Mouse (Mus musculus): ENCODE measurements at regions not wholly inside any gene's neighbourhood (a gene's known extent, or its start where the extent isn't known, plus 50 kb on each side); places are given as distances from the start of the nearest gene placed in this dataset.
A peak's percentile ranks its signal among the peaks of the same experiment; 100 is the strongest.

DNA sequence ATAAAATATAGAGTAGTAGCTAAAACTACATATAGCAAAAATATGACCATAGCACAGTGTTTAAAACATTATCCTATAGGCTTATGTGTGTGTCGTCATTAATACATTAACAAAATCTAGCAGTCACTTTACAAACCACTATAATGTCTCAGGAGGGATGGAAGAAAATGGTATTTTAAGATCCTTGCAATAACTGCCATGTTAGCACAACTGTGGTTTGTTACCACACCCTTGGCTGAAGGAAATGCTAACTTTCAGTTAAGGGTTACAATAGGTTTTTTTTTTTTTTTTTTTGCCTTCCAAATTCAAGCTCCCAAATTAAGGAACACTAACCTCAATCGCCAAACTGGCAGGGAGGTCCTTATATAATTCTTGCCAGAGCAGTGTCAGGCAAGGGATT is 322.0 kb upstream of the Jarid2 start:
- Histone ChIP-seq H3K9me3 (no peaks in the 10 kb centered on the region), H3K4me2 (replicated peaks) (no peak overlapping the region), H3K27me3 (no peaks in the 10 kb centered on the region), H3K4me3 (no peak overlapping the region), H3K9ac (no peak overlapping the region), H3K4me1 (peaks cover 11% of the 10 kb centered on the region), H3K27ac (no peak overlapping the region), H3K36me3 (no peaks in the 10 kb centered on the region)
- WGBS: 89% methylated on average over 2 of the region's 2 CpGs
- ATAC-seq (ENCODE audit: insufficient number of reproducible peaks, insufficient read depth, low FRiP score, low TSS enrichment): no peak

DNA sequence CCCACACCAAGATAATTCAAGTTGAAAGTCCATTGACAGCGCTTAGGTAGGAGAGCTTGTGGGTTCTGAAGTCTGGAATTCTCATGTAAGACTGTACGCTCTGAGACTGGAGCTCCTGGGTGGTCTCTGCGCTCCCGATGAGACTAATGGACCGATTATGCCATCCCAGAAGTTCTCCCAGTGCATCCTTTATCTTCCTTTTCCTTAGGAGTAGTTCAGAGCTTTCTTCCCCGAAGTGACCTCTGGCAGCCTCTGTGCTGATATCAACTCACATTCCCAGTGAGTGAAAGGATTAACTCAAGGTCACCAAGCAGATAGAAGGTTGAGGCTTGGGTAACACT is 320.7 kb upstream of the Jarid2 start:
- Histone ChIP-seq H3K4me1 (peaks cover 11% of the 10 kb centered on the region), H3K36me3 (no peaks in the 10 kb centered on the region), H3K27ac (no peak overlapping the region), H3K27me3 (no peaks in the 10 kb centered on the region), H3K4me3 (no peak overlapping the region), H3K9me3 (no peaks in the 10 kb centered on the region), H3K4me2 (replicated peaks) (no peak overlapping the region), H3K9ac (no peak overlapping the region)
- WGBS: 80% methylated on average over 6 of the region's 6 CpGs
- ATAC-seq (ENCODE audit: insufficient number of reproducible peaks, insufficient read depth, low FRiP score, low TSS enrichment): no peak

DNA sequence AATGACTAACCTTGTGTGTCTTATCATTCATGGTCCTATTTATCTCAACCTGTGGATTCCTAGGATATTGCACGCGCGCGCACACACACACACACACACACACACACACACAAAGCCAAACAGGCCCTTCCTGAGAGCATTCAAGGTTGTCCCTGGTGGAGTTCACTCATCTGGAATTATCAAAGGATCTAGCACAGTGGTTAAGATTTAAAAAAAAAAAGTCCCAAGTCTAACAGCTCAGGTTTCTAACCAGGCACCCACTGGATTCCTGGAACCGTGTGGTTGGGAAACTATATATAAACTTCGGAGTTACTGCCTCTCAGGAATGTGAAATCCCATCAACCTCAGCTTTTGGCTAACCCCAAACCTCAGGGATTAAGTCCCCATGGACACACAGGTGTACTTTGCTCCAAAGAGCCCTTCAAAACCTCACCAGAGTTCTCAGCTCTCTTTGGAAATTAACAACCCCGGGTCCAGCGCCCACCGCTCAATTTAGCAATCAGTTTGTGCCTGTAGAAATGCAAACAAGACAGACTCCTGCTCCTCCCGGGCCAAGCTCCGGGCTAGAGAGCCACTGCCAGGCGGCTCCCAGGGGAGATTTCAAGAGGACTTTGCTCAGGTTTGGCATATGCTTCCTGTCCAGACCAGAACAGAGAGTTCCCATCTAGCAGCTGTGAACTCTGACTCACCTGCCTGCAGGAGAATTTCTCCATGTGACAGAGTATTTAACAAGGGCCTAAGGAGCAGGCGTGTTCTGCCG is 320.1 kb upstream of the Jarid2 start:
- Histone ChIP-seq H3K27ac (peak overlapping the region; percentile 8; the same call in 1 of the 2 replicates), H3K36me3 (no peaks in the 10 kb centered on the region), H3K4me2 (replicated peaks) (no peak overlapping the region), H3K27me3 (no peaks in the 10 kb centered on the region), H3K4me1 (peaks cover 11% of the 10 kb centered on the region), H3K9ac (no peak overlapping the region), H3K4me3 (no peak overlapping the region), H3K9me3 (no peaks in the 10 kb centered on the region)
- ATAC-seq (ENCODE audit: insufficient number of reproducible peaks, insufficient read depth, low FRiP score, low TSS enrichment): no peak
- WGBS: 47% methylated on average over 14 of the region's 14 CpGs

DNA sequence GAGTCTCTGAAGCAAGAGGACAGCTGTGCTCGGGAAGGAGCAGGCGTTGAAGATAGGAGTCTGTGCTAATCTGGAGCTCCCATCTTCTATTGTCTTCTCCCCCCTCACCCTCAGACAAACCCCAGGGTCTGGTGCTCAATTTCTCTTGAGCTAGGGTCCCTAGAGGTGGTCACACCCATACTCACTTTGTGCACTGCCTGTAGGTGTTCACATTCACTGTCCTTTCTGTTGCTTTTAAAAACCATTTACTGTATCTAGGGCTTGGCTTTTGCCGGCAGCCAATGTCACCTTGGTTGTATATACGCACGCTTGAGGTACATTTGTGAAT is 319.6 kb upstream of the Jarid2 start:
- Histone ChIP-seq H3K27me3 (no peaks in the 10 kb centered on the region), H3K4me3 (no peak overlapping the region), H3K27ac (peak overlapping the region; percentile 8; the same call in 1 of the 2 replicates), H3K4me1 (peaks cover 11% of the 10 kb centered on the region), H3K9me3 (no peaks in the 10 kb centered on the region), H3K4me2 (replicated peaks) (no peak overlapping the region), H3K36me3 (no peaks in the 10 kb centered on the region), H3K9ac (no peak overlapping the region)
- ATAC-seq (ENCODE audit: insufficient number of reproducible peaks, insufficient read depth, low FRiP score, low TSS enrichment): no peak
- WGBS: 82% methylated on average over 5 of the region's 5 CpGs

DNA sequence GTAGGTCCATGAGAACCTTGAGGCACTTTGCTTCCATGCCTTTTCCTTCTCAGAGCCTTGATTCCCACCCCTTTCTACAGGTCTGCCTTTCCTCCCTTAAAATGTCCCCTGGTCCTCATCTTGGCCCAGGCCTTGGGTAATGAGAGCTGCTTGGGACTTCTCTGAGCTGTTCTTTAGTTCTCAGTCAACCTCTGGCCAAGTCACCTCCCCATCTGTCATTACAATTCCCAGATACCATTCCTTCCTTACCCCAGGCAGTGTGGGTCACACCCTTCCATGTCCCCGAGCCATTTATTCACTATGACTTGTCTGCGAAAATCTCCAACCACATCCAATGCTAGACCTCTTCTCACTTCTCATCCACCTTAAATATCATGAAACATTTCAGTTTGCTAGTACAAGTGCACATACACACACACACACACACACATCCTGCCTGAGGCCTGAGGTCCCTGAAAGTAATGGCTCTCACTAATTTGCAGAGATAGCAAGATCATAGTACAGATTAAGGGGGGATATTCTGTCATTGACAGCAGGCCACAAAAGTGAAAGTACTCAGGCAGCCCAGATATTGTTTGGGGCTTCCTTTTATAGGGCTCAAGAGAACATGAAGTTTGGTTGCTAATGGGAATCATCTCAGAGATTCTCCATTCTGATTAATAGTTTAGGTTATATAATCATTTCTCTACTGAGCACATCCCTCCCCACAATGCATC is 317.3 kb upstream of the Jarid2 start:
- 93% methylated on average over 2 of the region's 2 CpGs for WGBS
- no peaks in the 10 kb centered on the region for H3K9me3 ChIP-seq
- no peak overlapping the region for H3K27ac ChIP-seq
- H3K27me3 ChIP-seq: no peaks in the 10 kb centered on the region
- peaks cover 14% of the 10 kb centered on the region for H3K4me1 ChIP-seq
- no peak for ATAC-seq (ENCODE audit: insufficient number of reproducible peaks, insufficient read depth, low FRiP score, low TSS enrichment)
- no peak overlapping the region for H3K4me2 ChIP-seq (replicated peaks)
- H3K4me3 ChIP-seq: no peak overlapping the region
- H3K9ac ChIP-seq: no peak overlapping the region
- no peaks in the 10 kb centered on the region for H3K36me3 ChIP-seq

DNA sequence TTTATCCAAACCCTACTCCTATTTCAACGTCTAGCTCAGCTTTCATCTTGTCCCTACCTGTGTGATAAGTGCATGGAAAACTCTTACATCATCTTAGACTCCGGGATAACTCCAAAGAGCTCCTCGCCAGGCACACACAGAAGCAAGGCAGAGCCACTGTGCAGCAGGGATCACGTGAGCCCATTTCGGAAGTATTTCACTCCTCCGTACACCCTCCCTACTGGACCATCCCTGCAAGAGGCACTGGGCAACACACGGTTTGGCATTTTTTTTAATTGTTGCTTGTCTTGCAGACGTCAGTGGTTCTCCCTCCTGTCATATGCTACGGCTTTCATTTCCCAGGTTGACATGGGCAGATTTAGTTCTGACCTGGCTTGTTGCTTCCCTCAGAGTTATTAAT is 316.0 kb upstream of the Jarid2 start:
- no peak for ATAC-seq (ENCODE audit: insufficient number of reproducible peaks, insufficient read depth, low FRiP score, low TSS enrichment)
- H3K4me1 ChIP-seq: peaks cover 20% of the 10 kb centered on the region

DNA sequence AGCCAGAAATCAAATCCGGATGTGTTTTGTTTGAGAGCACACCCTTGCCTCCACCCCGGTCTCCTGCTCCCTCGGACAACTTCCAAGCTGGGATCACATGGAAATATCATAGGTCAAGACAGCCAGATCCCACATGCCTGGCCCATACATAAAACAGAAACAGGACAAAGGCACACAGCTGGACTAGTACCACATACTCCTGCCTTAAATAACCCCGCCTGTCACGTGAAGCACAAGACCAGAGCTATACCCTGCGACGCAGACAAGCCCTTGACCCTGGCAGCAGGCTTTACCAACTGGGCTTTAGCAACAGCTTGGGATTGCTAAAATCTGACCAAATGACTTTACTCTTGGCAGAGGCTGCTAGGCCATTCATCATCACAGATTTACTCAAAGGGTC is 313.3 kb upstream of the Jarid2 start:
- ATAC-seq (ENCODE audit: insufficient number of reproducible peaks, insufficient read depth, low FRiP score, low TSS enrichment): no peak

More for the DNA sequence above, 316.0 kb upstream of the Jarid2 start:
- H3K4me3 ChIP-seq: no peak overlapping the region
- no peaks in the 10 kb centered on the region for H3K9me3 ChIP-seq
- 57% methylated on average over 9 of the region's 9 CpGs for WGBS
- H3K27me3 ChIP-seq: no peaks in the 10 kb centered on the region
- H3K9ac ChIP-seq: no peak overlapping the region
- H3K27ac ChIP-seq: no peak overlapping the region
- no peak overlapping the region for H3K4me2 ChIP-seq (replicated peaks)
- no peaks in the 10 kb centered on the region for H3K36me3 ChIP-seq

DNA sequence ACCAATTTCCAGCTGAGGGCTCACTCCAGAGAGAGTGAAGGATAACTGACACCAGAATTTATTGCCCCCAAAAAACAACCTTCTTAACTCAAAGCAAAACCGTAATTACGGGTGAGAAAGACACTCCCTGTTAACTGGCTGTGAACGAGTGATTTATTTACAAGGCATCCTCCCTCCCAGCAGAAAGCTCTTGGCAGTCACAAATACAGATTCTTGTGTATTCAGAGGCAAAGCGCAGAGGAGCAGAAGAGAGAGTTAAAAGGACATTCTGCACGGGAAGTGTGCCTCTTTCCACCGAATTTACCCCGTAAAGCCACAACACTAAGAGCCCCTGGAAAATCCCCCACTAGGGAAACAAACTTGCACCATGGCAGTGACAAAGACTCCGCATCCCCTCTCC is 312.3 kb upstream of the Jarid2 start:
- ATAC-seq (ENCODE audit: insufficient number of reproducible peaks, insufficient read depth, low FRiP score, low TSS enrichment): no peak
- Histone ChIP-seq H3K4me2 (replicated peaks) (peak overlapping the region; percentile 15; the same call in 1 of the 2 replicates), H3K27ac (no peak overlapping the region), H3K9me3 (no peaks in the 10 kb centered on the region), H3K4me1 (peaks cover 24% of the 10 kb centered on the region), H3K36me3 (no peaks in the 10 kb centered on the region), H3K9ac (no peak overlapping the region), H3K27me3 (no peaks in the 10 kb centered on the region), H3K4me3 (no peak overlapping the region)
- WGBS: 8% methylated on average over 8 of the region's 8 CpGs

More for the DNA sequence above, 313.3 kb upstream of the Jarid2 start:
- H3K27ac ChIP-seq: no peak overlapping the region
- peaks cover 24% of the 10 kb centered on the region for H3K4me1 ChIP-seq
- WGBS: 72% methylated on average over 7 of the region's 7 CpGs
- H3K4me3 ChIP-seq: no peak overlapping the region
- H3K27me3 ChIP-seq: no peaks in the 10 kb centered on the region
- no peaks in the 10 kb centered on the region for H3K9me3 ChIP-seq
- no peaks in the 10 kb centered on the region for H3K36me3 ChIP-seq
- no peak overlapping the region for H3K4me2 ChIP-seq (replicated peaks)
- H3K9ac ChIP-seq: no peak overlapping the region

DNA sequence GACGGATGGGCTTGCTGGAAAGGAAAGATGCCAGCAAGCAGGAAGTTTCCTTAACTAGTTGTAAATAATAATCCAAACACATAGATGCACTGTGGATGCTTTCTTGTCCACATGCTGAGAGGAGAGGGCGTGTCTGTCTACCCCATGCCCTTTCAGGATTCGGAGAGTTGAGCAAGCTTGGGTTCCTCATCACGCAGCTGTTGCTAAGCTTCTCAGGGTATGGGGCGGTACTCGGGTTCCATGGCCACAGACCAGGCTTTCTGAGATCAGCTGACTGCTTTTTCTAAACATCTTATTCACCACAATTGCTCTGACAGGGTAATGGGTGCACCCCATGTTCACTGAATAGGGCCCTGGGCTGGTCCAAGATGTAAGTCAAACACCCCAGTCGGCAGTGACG is 310.2 kb upstream of the Jarid2 start:
- peaks cover 29% of the 10 kb centered on the region for H3K4me1 ChIP-seq
- H3K27ac ChIP-seq: no peak overlapping the region

DNA sequence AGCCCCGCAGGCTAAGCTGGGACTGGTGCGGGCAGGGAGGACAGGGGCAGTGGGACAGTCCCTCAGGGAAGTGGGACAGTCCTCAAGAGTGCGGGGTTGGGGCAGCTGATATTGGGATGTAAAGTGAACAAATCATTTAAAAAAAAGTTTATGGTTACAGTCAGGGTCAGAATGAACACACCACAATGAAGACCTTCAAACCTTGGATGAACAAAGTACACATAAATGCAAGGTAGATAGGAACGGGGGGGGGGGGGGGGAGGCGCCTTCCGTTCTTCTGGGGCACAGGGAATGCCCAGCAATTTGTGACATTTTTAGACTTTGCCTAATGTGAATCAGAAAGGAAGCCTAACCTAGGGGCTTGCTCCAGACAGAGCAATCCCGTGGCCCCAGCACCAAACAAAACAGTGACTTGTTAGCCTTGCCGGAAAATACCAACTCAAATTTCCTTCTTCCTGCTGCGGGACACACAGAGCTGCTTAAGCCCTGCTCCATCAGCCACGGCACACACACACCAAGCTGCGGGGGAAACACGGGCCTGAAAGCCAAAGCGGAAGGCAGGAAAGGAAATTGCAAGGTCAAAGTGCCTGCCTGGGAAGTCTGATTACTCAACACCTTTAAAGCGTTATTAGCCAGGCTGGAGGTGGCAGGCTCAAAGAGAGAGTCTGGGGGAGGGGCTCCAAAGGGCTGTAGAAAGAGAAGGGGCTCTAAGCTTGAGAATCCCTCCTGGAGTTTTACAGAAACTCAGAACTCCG is 309.6 kb upstream of the Jarid2 start:
- no peaks in the 10 kb centered on the region for H3K27me3 ChIP-seq
- 12% methylated on average over 14 of the region's 15 CpGs for WGBS
- peak overlapping the region; percentile 4; the same call in 1 of the 2 replicates for H3K27ac ChIP-seq
- no peak overlapping the region for H3K4me3 ChIP-seq
- H3K9ac ChIP-seq: no peak overlapping the region
- 0 out of 2 replicates have a peak, but pooled peaks have one; percentile 47 for ATAC-seq (ENCODE audit: insufficient number of reproducible peaks, insufficient read depth, low FRiP score, low TSS enrichment)
- no peaks in the 10 kb centered on the region for H3K36me3 ChIP-seq
- H3K4me1 ChIP-seq: peaks cover 29% of the 10 kb centered on the region
- no peaks in the 10 kb centered on the region for H3K9me3 ChIP-seq
- peak overlapping the region; percentile 36 for H3K4me2 ChIP-seq (replicated peaks)

More for the DNA sequence above, 310.2 kb upstream of the Jarid2 start:
- Histone ChIP-seq H3K36me3 (no peaks in the 10 kb centered on the region), H3K4me2 (replicated peaks) (no peak overlapping the region), H3K27me3 (no peaks in the 10 kb centered on the region), H3K4me3 (no peak overlapping the region), H3K9me3 (no peaks in the 10 kb centered on the region), H3K9ac (no peak overlapping the region)
- no peak for ATAC-seq (ENCODE audit: insufficient number of reproducible peaks, insufficient read depth, low FRiP score, low TSS enrichment)
- 65% methylated on average over 8 of the region's 8 CpGs for WGBS

DNA sequence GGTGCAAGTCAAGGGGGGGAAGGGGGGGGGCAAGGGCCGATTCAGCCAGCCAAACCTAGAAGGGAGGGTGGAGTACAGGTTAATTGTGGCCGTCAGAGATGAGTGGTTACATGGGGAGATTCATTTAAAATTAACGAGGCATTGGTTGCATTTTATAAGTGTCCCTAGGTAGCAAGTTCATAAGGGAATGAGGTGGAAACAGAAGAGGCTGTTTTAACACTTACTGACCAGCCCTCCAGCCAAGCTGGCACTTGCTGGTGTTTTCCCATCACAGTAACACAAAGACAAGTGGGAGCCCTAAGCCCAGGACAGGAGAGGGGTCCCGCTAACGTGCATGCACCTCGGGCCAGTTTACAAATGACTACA is 309.1 kb upstream of the Jarid2 start:
- H3K4me2 ChIP-seq (replicated peaks): peak overlapping the region; percentile 36
- H3K9me3 ChIP-seq: no peaks in the 10 kb centered on the region
- no peak for ATAC-seq (ENCODE audit: insufficient number of reproducible peaks, insufficient read depth, low FRiP score, low TSS enrichment)
- 29% methylated on average over 6 of the region's 6 CpGs for WGBS
- peaks cover 29% of the 10 kb centered on the region for H3K4me1 ChIP-seq
- H3K9ac ChIP-seq: no peak overlapping the region
- no peaks in the 10 kb centered on the region for H3K36me3 ChIP-seq
- no peak overlapping the region for H3K4me3 ChIP-seq
- no peaks in the 10 kb centered on the region for H3K27me3 ChIP-seq
- H3K27ac ChIP-seq: peak overlapping the region; percentile 4; the same call in 1 of the 2 replicates

DNA sequence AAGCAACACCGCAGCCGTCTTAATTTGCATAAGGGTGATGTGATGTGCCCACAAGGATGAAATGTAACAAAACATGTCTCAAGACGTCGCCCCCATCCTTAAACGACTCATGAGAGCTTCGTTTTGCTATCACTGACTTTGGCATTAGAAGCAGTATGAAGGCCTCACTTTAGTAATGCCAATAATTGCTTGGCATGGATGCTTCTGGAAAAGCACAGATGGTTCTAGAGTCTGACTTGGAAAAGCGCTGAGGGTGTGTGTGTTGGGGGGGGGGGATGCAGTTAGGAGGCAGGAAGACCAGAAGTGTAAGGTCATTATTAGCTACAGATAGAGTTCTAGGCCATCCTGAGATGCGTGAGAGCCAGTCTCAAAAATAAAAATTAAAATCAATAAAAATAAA is 308.3 kb upstream of the Jarid2 start:
- WGBS: 94% methylated on average over 8 of the region's 8 CpGs
- H3K9me3 ChIP-seq: no peaks in the 10 kb centered on the region
- no peak for ATAC-seq (ENCODE audit: insufficient number of reproducible peaks, insufficient read depth, low FRiP score, low TSS enrichment)

More for the DNA sequence above, 308.3 kb upstream of the Jarid2 start:
- Histone ChIP-seq H3K27me3 (no peaks in the 10 kb centered on the region), H3K9ac (no peak overlapping the region), H3K4me1 (peaks cover 29% of the 10 kb centered on the region), H3K4me2 (replicated peaks) (no peak overlapping the region), H3K36me3 (no peaks in the 10 kb centered on the region), H3K27ac (no peak overlapping the region), H3K4me3 (no peak overlapping the region)

All from embryonic facial prominence, embryonic 12.5 days (tissue).